Mouse (Mus musculus): ENCODE measurements around the gene Greb1. TPM values are rescaled to one million over a fixed set of nuclear protein-coding genes. Genes with fewer than 3 reads are reported as not detected.
A peak's percentile ranks its signal among the peaks of the same experiment; 100 is the strongest.

Gene Greb1
- total RNA-seq, 2 experiments from 2014 or later: 0.27 to 0.38 TPM

- Histone ChIP-seq H3K27ac (no peak overlapping the region), H3K4me3 (no peak overlapping the region)
- TF ChIP-seq CTCF (conservative IDR thresholded peaks at IDR 0.05): no peak
- DNase-seq (ENCODE audit: low spot score in 2 of 2): no peak
Measured at GRCm38 (mm10) chr12:16768711-16769110, 32.0 kb downstream of the Greb1 start.

- no peak for TF ChIP-seq CTCF (conservative IDR thresholded peaks at IDR 0.05)
- no peak overlapping the region for H3K4me3 ChIP-seq
- DNase-seq (ENCODE audit: low spot score in 2 of 2): no peak
- no peak overlapping the region for H3K27ac ChIP-seq
Measured at GRCm38 (mm10) chr12:16768251-16768650, 32.4 kb downstream of the Greb1 start.

GRCm38 (mm10) chr12:16764776-16765445 lies 35.8 kb downstream of the Greb1 start:
- no peak overlapping the region for H3K4me3 ChIP-seq
- TF ChIP-seq CTCF (conservative IDR thresholded peaks at IDR 0.05): no peak
- DNase-seq (ENCODE audit: low spot score in 2 of 2): no peak
- H3K27ac ChIP-seq: no peak overlapping the region

- no peak for TF ChIP-seq CTCF (conservative IDR thresholded peaks at IDR 0.05)
- DNase-seq (ENCODE audit: low spot score in 2 of 2): no peak
- Histone ChIP-seq H3K4me3 (no peak overlapping the region), H3K27ac (no peak overlapping the region)
Measured at GRCm38 (mm10) chr12:16763649-16764422, 36.9 kb downstream of the Greb1 start.

- H3K27ac ChIP-seq: no peak overlapping the region
- no peak for TF ChIP-seq CTCF (conservative IDR thresholded peaks at IDR 0.05)
- no peak for DNase-seq (ENCODE audit: low spot score in 2 of 2)
- H3K4me3 ChIP-seq: no peak overlapping the region
Measured at GRCm38 (mm10) chr12:16761461-16761860, 39.2 kb downstream of the Greb1 start.

- Histone ChIP-seq H3K27ac (no peak overlapping the region), H3K4me3 (no peak overlapping the region)
- TF ChIP-seq CTCF (conservative IDR thresholded peaks at IDR 0.05): no peak
- DNase-seq (ENCODE audit: low spot score in 2 of 2): no peak
Measured at GRCm38 (mm10) chr12:16760246-16760645, 40.4 kb downstream of the Greb1 start.

- no peak overlapping the region for H3K27ac ChIP-seq
- peak in 1 of 2 experiments; percentile 49 for DNase-seq (ENCODE audit: low spot score in 2 of 2)
- peak; percentile 92 for TF ChIP-seq CTCF (conservative IDR thresholded peaks at IDR 0.05)
- H3K4me3 ChIP-seq: no peak overlapping the region
Measured at GRCm38 (mm10) chr12:16754311-16754710, 46.4 kb downstream of the Greb1 start.

GRCm38 (mm10) chr12:16753555-16753954 lies 47.1 kb downstream of the Greb1 start:
- no peak overlapping the region for H3K27ac ChIP-seq
- TF ChIP-seq CTCF (conservative IDR thresholded peaks at IDR 0.05): no peak
- DNase-seq (ENCODE audit: low spot score in 2 of 2): no peak
- no peak overlapping the region for H3K4me3 ChIP-seq

- Histone ChIP-seq H3K4me3 (no peak overlapping the region), H3K27ac (no peak overlapping the region)
- no peak for DNase-seq (ENCODE audit: low spot score in 2 of 2)
- TF ChIP-seq CTCF (conservative IDR thresholded peaks at IDR 0.05): no peak
Measured at GRCm38 (mm10) chr12:16753110-16753509, 47.6 kb downstream of the Greb1 start.

GRCm38 (mm10) chr12:16752236-16752840 lies 48.3 kb downstream of the Greb1 start:
- no peak for TF ChIP-seq CTCF (conservative IDR thresholded peaks at IDR 0.05)
- H3K27ac ChIP-seq: no peak overlapping the region
- no peak overlapping the region for H3K4me3 ChIP-seq
- DNase-seq (ENCODE audit: low spot score in 2 of 2): no peak

- no peak for DNase-seq (ENCODE audit: low spot score in 2 of 2)
- Histone ChIP-seq H3K27ac (no peak overlapping the region), H3K4me3 (no peak overlapping the region)
- TF ChIP-seq CTCF (conservative IDR thresholded peaks at IDR 0.05): no peak
Measured at GRCm38 (mm10) chr12:16751609-16752008, 49.1 kb downstream of the Greb1 start.

GRCm38 (mm10) chr12:16740059-16740458 lies 60.6 kb downstream of the Greb1 start:
- H3K4me3 ChIP-seq: no peak overlapping the region
- H3K27ac ChIP-seq: no peak overlapping the region
- DNase-seq (ENCODE audit: low spot score in 2 of 2): no peak
- TF ChIP-seq CTCF (conservative IDR thresholded peaks at IDR 0.05): no peak

- no peak overlapping the region for H3K27ac ChIP-seq
- H3K4me3 ChIP-seq: no peak overlapping the region
- no peak for TF ChIP-seq CTCF (conservative IDR thresholded peaks at IDR 0.05)
- DNase-seq (ENCODE audit: low spot score in 2 of 2): no peak
Measured at GRCm38 (mm10) chr12:16737266-16737665, 63.4 kb downstream of the Greb1 start.

All from layer of hippocampus, adult 2 months (tissue).